Mouse (Mus musculus): Measurements from ENCODE around the gene Vnn1.

Gene Vnn1

GRCm38 (mm10) chr10:23894601-23895349 lies at the start of gene Vnn1:
Gene Vnn1 (plus strand): TSS chr10:23894688.
- Histone ChIP-seq H3K27me3 (ENCODE audit: insufficient read depth, low read length) (no peaks in the 10 kb centered on the region), H3K4me1 (replicated peaks; ENCODE audit: low read depth, low read length) (peaks cover 4% of the 10 kb centered on the region; the same call in 1 of the 2 replicates), H3K9me3 (ENCODE audit: low read length) (no peaks in the 10 kb centered on the region), H3K36me3 (ENCODE audit: insufficient read depth, low read length) (no peaks in the 10 kb centered on the region), H3K4me3 (replicated peaks; ENCODE audit: low read length) (no peak within 1 kb of the TSS)
- no peak for TF ChIP-seq NANOG (IDR thresholded peaks at IDR 0.05; ENCODE audit: borderline replicate concordance, low read length)
- no peak for TF ChIP-seq POU5F1 (IDR thresholded peaks at IDR 0.05; ENCODE audit: borderline replicate concordance, low read length)
- TF ChIP-seq CTCF (conservative IDR thresholded peaks at IDR 0.05; ENCODE audit: low read length), result no peak

DNA sequence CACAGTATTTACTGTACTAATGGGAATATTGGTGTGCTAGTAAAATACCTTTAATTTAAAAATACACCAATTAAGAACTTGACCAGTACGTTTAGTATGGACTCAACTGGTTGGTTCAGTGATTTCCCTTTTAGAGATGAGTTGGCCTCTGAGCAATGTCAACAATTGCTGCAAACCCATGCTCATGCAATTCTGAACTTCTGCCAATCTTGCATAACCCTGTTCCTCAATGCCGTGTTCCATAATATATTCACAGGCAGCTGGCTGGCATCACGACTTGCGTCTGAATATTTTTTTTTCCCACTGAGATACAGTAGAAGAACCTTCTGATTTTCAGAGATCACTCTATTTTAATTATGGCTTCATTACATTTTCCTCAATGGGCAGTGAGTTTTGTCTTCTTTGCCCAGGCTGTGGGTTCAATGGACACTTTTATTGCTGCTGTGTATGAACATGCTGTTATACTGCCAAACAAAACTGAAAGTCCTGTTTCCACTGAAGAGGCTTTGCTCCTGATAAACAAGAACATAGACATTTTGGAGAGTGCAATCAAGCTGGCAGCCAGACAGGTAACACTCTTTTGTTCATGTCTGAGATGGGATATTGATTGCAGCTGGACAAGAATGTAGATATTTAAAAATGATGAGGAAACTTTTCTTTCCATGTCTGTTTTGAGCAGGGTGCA lies 43.1 kb upstream of the Vnn1 start, which contains the start of gene Vnn3:
Gene Vnn3, plus strand, starts transcription at position 235 of the 685 bp plus-strand sequence.
- Histone ChIP-seq H3K4me3 (replicated peaks; ENCODE audit: low read length) (no peak within 1 kb of the TSS), H3K4me1 (replicated peaks; ENCODE audit: low read depth, low read length) (no peaks in the 10 kb centered on the region), H3K36me3 (ENCODE audit: insufficient read depth, low read length) (no peaks in the 10 kb centered on the region), H3K9me3 (ENCODE audit: low read length) (peaks cover 23% of the 10 kb centered on the region), H3K27me3 (ENCODE audit: insufficient read depth, low read length) (no peaks in the 10 kb centered on the region)
- TF ChIP-seq NANOG (IDR thresholded peaks at IDR 0.05; ENCODE audit: borderline replicate concordance, low read length), result no peak
- no peak for TF ChIP-seq CTCF (conservative IDR thresholded peaks at IDR 0.05; ENCODE audit: low read length)
- no peak for TF ChIP-seq POU5F1 (IDR thresholded peaks at IDR 0.05; ENCODE audit: borderline replicate concordance, low read length)

- Histone ChIP-seq H3K4me1 (replicated peaks; ENCODE audit: low read depth, low read length) (no peaks in the 10 kb centered on the region), H3K36me3 (ENCODE audit: insufficient read depth, low read length) (no peaks in the 10 kb centered on the region), H3K4me3 (replicated peaks; ENCODE audit: low read length) (no peak overlapping the region), H3K27me3 (ENCODE audit: insufficient read depth, low read length) (no peaks in the 10 kb centered on the region), H3K9me3 (ENCODE audit: low read length) (peaks cover 28% of the 10 kb centered on the region)
- TF ChIP-seq POU5F1 (IDR thresholded peaks at IDR 0.05; ENCODE audit: borderline replicate concordance, low read length) (no peak), NANOG (IDR thresholded peaks at IDR 0.05; ENCODE audit: borderline replicate concordance, low read length) (no peak), CTCF (conservative IDR thresholded peaks at IDR 0.05; ENCODE audit: low read length) (no peak)
These were observed 42.4 kb upstream of the Vnn1 start for GRCm38 (mm10) chr10:23852096-23852495.

DNA sequence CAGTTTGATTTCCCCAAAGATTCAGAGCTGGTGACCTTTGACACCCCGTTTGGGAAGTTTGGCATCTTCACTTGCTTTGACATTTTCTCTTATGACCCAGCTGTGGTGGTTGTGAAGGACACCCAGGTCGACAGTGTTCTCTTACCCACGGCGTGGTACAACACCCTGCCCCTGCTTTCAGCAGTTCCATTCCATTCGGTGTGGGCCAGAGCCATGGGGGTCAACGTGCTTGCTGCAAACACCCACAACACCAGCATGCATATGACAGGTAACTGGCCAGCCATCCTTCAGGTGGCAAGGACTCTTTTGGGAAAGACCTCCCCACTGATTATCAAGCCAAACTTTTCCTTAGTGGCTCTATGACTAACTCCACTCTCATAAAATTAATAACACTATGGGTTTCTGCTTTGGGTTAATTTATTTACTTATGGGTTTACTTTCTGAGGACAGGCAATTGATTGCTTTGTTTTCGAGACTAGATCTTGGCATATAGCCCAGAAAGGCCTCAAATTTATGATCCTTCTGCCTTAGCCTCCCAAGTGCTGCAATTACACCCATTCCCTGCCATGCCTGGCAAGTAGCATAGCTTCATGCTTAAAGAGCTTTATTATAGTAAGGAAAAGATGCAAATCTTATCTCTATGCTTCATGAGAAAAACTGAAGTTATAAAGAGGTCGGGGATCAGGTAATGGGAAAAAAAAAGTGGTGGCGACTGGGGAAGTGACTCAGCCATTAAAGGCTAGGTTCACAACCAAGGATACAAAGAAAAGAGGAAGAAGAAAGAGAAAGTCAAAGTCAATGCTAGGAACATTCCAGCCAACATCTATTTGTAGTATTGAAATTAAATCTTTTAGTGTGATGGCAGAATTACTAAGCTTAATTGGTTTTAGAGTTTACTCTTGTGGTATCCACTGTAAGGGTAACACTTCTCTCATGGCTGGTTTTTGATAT lies 29.9 kb upstream of the Vnn1 start:
- Histone ChIP-seq H3K4me1 (replicated peaks; ENCODE audit: low read depth, low read length) (no peaks in the 10 kb centered on the region), H3K36me3 (ENCODE audit: insufficient read depth, low read length) (no peaks in the 10 kb centered on the region), H3K4me3 (replicated peaks; ENCODE audit: low read length) (no peak overlapping the region), H3K27me3 (ENCODE audit: insufficient read depth, low read length) (no peaks in the 10 kb centered on the region), H3K9me3 (ENCODE audit: low read length) (peaks cover 75% of the 10 kb centered on the region)
- TF ChIP-seq POU5F1 (IDR thresholded peaks at IDR 0.05; ENCODE audit: borderline replicate concordance, low read length) (no peak), NANOG (IDR thresholded peaks at IDR 0.05; ENCODE audit: borderline replicate concordance, low read length) (no peak), CTCF (conservative IDR thresholded peaks at IDR 0.05; ENCODE audit: low read length) (no peak)

DNA sequence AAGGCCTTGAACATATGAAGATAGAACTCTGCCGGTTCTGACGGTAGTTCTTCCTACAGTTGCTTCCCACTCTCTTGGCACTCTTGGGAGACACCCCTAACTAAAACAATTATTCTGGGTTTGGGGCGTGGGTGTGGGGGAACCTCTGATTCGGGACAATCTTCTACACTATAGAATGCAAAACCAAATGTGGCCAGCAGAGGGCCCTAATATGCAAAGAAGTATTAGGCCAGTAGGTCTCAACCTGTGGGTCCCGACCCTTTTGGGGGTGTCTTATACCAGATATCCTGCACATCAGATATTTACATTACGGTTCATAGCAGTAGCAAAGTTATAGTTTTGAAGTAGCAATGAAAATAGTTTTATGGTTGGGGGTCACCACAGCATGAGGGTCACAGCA lies 13.8 kb upstream of the Vnn1 start:
- no peaks in the 10 kb centered on the region for H3K36me3 ChIP-seq (ENCODE audit: insufficient read depth, low read length)
- no peaks in the 10 kb centered on the region for H3K4me1 ChIP-seq (replicated peaks; ENCODE audit: low read depth, low read length)
- TF ChIP-seq CTCF (conservative IDR thresholded peaks at IDR 0.05; ENCODE audit: low read length), result no peak; the same call in 1 of the 2 replicates
- TF ChIP-seq NANOG (IDR thresholded peaks at IDR 0.05; ENCODE audit: borderline replicate concordance, low read length), result no peak
- no peak for TF ChIP-seq POU5F1 (IDR thresholded peaks at IDR 0.05; ENCODE audit: borderline replicate concordance, low read length)
- no peak overlapping the region for H3K4me3 ChIP-seq (replicated peaks; ENCODE audit: low read length)
- no peaks in the 10 kb centered on the region for H3K27me3 ChIP-seq (ENCODE audit: insufficient read depth, low read length)
- H3K9me3 ChIP-seq (ENCODE audit: low read length), result peaks cover 45% of the 10 kb centered on the region

DNA sequence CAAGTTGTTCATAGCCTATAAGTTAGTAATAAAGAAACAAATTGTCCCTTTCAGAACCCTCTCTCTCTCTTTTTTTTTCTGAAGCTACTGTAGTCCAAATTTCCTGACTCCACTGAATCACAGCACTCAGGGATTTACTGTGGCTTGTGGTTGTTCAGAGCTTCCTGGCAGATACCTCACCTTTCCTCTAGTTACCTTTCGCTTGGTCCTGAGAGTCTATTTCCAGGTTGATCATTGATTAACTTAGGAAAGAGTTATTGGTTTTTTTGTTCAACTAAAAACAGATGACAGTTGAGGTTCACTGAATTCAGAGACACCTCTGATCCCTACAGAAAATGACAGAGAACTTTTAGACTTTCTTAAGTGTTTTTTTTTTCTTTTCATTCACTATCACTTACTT lies 9.6 kb upstream of the Vnn1 start:
- no peak for TF ChIP-seq CTCF (conservative IDR thresholded peaks at IDR 0.05; ENCODE audit: low read length)
- no peak for TF ChIP-seq POU5F1 (IDR thresholded peaks at IDR 0.05; ENCODE audit: borderline replicate concordance, low read length)
- TF ChIP-seq NANOG (IDR thresholded peaks at IDR 0.05; ENCODE audit: borderline replicate concordance, low read length), result no peak
- Histone ChIP-seq H3K36me3 (ENCODE audit: insufficient read depth, low read length) (no peaks in the 10 kb centered on the region), H3K4me3 (replicated peaks; ENCODE audit: low read length) (no peak overlapping the region), H3K4me1 (replicated peaks; ENCODE audit: low read depth, low read length) (no peaks in the 10 kb centered on the region), H3K9me3 (ENCODE audit: low read length) (peaks cover 24% of the 10 kb centered on the region), H3K27me3 (ENCODE audit: insufficient read depth, low read length) (no peaks in the 10 kb centered on the region)

GRCm38 (mm10) chr10:23886060-23886459 lies 8.4 kb upstream of the Vnn1 start:
- TF ChIP-seq POU5F1 (IDR thresholded peaks at IDR 0.05; ENCODE audit: borderline replicate concordance, low read length) (no peak), CTCF (conservative IDR thresholded peaks at IDR 0.05; ENCODE audit: low read length) (no peak), NANOG (IDR thresholded peaks at IDR 0.05; ENCODE audit: borderline replicate concordance, low read length) (no peak)

DNA sequence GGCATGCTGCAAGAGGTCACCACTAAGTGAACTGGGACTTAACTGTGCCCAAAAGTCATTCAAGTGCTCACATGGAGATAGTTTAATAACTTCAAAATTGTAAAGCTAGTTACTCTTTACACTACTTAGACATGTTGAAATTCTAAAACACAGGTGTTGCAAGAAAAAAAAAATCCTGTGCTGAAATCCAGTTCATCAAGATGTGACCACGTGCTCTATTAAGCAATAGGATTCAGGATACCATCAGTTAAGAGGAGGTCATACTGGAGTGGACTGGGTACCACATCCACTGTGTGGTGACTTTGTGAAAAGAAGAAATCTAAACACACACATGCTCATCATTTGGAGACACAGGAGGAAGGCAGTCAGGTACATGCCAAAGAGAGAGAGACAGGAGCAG lies 1.5 kb upstream of the Vnn1 start:
- peaks cover 4% of the 10 kb centered on the region; the same call in 1 of the 2 replicates for H3K4me1 ChIP-seq (replicated peaks; ENCODE audit: low read depth, low read length)
- H3K9me3 ChIP-seq (ENCODE audit: low read length), result no peaks in the 10 kb centered on the region
- no peaks in the 10 kb centered on the region for H3K27me3 ChIP-seq (ENCODE audit: insufficient read depth, low read length)
- H3K36me3 ChIP-seq (ENCODE audit: insufficient read depth, low read length), result no peaks in the 10 kb centered on the region
- no peak overlapping the region for H3K4me3 ChIP-seq (replicated peaks; ENCODE audit: low read length)
- TF ChIP-seq POU5F1 (IDR thresholded peaks at IDR 0.05; ENCODE audit: borderline replicate concordance, low read length), result no peak
- TF ChIP-seq NANOG (IDR thresholded peaks at IDR 0.05; ENCODE audit: borderline replicate concordance, low read length), result no peak
- TF ChIP-seq CTCF (conservative IDR thresholded peaks at IDR 0.05; ENCODE audit: low read length), result no peak

More at GRCm38 (mm10) chr10:23886060-23886459, 8.4 kb upstream of the Vnn1 start:
- Histone ChIP-seq H3K4me3 (replicated peaks; ENCODE audit: low read length) (no peak overlapping the region), H3K4me1 (replicated peaks; ENCODE audit: low read depth, low read length) (no peaks in the 10 kb centered on the region), H3K36me3 (ENCODE audit: insufficient read depth, low read length) (no peaks in the 10 kb centered on the region), H3K9me3 (ENCODE audit: low read length) (peaks cover 13% of the 10 kb centered on the region; the same call in 1 of the 2 replicates), H3K27me3 (ENCODE audit: insufficient read depth, low read length) (no peaks in the 10 kb centered on the region)
